Mouse (Mus musculus) lung, adult 2 months (tissue): ENCODE results near the gene Olfr1394.
"Not testable (repeated sequence)": the region's sequence is repeated elsewhere in the genome, so short reads cannot be mapped to it uniquely, and the experiment has no call there.

Source experiments
- CTCF ChIP-seq: fragments of 200-500 bp; IDR thresholded peaks from 2 replicates; pipeline ENCODE4 v1.5.1; 2011; ENCODE audit warnings: mild to moderate bottlenecking, low read length, control low read depth; ENCODE audit not compliant: insufficient read depth
- POLR2A ChIP-seq: fragments of 200-500 bp; IDR thresholded peaks from 2 replicates; pipeline ENCODE4 v1.6.1; 2011; ENCODE audit warnings: low read depth, mild to moderate bottlenecking, control low read depth, low read length, borderline replicate concordance; ENCODE audit errors: extremely low read depth

DNA sequence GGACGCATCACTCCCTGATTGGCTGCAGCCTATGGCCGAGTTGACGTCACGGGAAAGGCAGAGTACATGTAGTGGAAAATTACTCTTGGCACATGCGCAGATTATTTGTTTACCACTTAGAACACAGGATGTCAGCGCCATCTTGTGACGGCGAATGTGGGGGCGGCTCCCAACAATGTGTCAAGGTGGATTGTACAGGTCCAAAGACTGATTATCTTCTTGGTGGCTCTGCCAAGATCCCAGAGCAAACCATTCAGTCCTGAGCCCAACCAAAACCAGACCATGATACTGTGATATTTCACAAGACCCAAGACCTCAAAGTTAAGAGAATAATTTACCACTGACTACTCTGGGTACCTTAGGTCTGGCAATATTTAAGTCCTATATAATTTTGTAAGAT, 40.6 kb downstream of the Olfr1394 start:
- TF ChIP-seq CTCF, POLR2A: not testable (repeated sequence)
